Comparison of ENCODE assay signal across 9 mouse cellular contexts in the genomic region with DNA sequence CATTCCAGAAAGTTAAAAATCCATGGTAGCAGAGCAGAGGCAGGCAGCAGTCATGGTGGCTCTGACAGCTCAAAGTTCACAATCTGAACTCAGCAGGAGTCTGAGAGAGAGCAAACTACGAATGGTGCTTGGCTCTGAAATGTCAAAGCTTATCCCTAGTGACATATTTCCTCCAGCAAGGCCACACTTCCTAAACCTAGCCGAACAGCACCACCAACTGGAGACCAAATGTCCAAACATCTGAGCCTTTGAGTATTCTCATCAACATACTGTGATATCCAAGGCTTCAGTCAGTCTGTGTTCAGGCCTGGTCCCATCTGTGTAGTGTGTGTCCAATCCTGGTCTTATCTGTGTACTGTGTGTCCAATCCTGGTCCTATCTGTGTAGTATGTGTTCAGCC. TPM values are rescaled to one million over a fixed set of nuclear protein-coding genes. Genes with fewer than 3 reads are reported as not detected.
DNase-seq lines count a peak whose midpoint lies in the region; ATAC-seq and TF ChIP-seq lines count a peak whose summit lies in the region.
"Had no signal": no experiment of that assay in that cellular context is flagged by ENCODE, and none has a peak within 500 bp of the region (broad histone marks: within the 10 kb centered on the region; RNA-seq: fewer than 3 reads in every experiment).

No protein-coding gene starts in this region.

- TF ChIP-seq EP300 in liver, postnatal 0 days (IDR thresholded peaks at IDR 0.05; ENCODE audit: low read depth), result no peak

- H3K36me3 ChIP-seq in heart, embryonic 10.5 days, result no peaks in the 10 kb centered on the region
- no peaks in the 10 kb centered on the region; the same call in 1 of the 2 replicates for H3K36me3 ChIP-seq in liver, postnatal 0 days (replicated peaks; ENCODE audit: insufficient read depth, low read length)

- WGBS in heart, embryonic 10.5 days, result 46% methylated on average over 2 of the region's 2 CpGs
- 17% methylated on average over 2 of the region's 2 CpGs for WGBS in liver, postnatal 0 days (ENCODE audit: insufficient replicate concordance)

- peak; percentile 86 for DNase-seq in heart, adult 11 months
- DNase-seq in heart, embryonic 10.5 days (ENCODE audit: low spot score), result no peak
- peak; percentile 53 for DNase-seq in CD4-positive helper T cell, adult 2 months (ENCODE audit: low read depth, low spot score)
- DNase-seq in adrenal gland, postnatal 10 days, result peak; percentile 56
- DNase-seq in heart, postnatal 4 days, result peak; percentile 50
- peak; percentile 37 for DNase-seq in liver, postnatal 0 days
- DNase-seq in yolk sac, embryonic 10.5 days (ENCODE audit: low spot score), result peak; percentile 66
- DNase-seq in gastrocnemius, adult 8-10 months (ENCODE audit: low spot score in 2 of 2), result no peak

- ATAC-seq in liver, postnatal 0 days, result peak; percentile 73

- TF ChIP-seq CTCF in liver, postnatal 0 days (IDR thresholded peaks at IDR 0.05; ENCODE audit: low read depth), result peak; percentile 71

- H3K4me1 ChIP-seq in heart, embryonic 10.5 days, result no peaks in the 10 kb centered on the region
- H3K4me1 ChIP-seq in liver, postnatal 0 days (ENCODE audit: insufficient read depth), result no peaks in the 10 kb centered on the region

- H3K27me3 ChIP-seq in heart, embryonic 10.5 days (ENCODE audit: insufficient read depth, poor library complexity, severe bottlenecking), result no peaks in the 10 kb centered on the region
- no peaks in the 10 kb centered on the region for H3K27me3 ChIP-seq in liver, postnatal 0 days (ENCODE audit: insufficient read depth, low read length)

- no peak overlapping the region for H3K27ac ChIP-seq in heart, embryonic 10.5 days
- H3K27ac ChIP-seq in liver, postnatal 0 days (ENCODE audit: low read depth), result no peak overlapping the region
- H3K27ac ChIP-seq: macrophage had no signal

- H3K9me3 ChIP-seq in heart, embryonic 10.5 days, result no peaks in the 10 kb centered on the region
- no peaks in the 10 kb centered on the region for H3K9me3 ChIP-seq in liver, postnatal 0 days (ENCODE audit: low read length)

- no peak overlapping the region for H3K4me3 ChIP-seq in heart, embryonic 10.5 days
- H3K4me3 ChIP-seq in liver, postnatal 0 days (ENCODE audit: low read depth, low read length), result no peak overlapping the region

- H3K4me2 ChIP-seq in liver, postnatal 0 days (ENCODE audit: low read depth, low read length), result no peak overlapping the region

- no peak overlapping the region for H3K9ac ChIP-seq in liver, postnatal 0 days (replicated peaks)

RNA-seq across cellular contexts. Expression of gene Anks1b, which starts 49.4 kb away (rescaled TPM):
- polyA plus RNA-seq in heart, embryonic 10.5 days (2016; fragmentation: Nextera tagmentation; extraction: Ambion mirVana), result 0.05 and 0.36 TPM in 2 replicates
- total RNA-seq in adrenal gland, postnatal 10 days (2021), result 1 to 10 TPM; 1.7 to 2.0 TPM
- total RNA-seq in heart, postnatal 4 days (2021), result under 1 TPM; 0.10 to 0.14 TPM
- polyA plus RNA-seq in liver, postnatal 0 days (2015; fragmentation: Nextera tagmentation; extraction: Ambion mirVana), result 0.04 TPM in 1 of 2 replicates, not detected in the other
- total RNA-seq in gastrocnemius, adult 8-10 months (2022), result under 1 TPM; 0.18 to 0.46 (median 0.32) TPM
- polyA plus RNA-seq: macrophage had no signal

Comparison
In these comparisons a context has a peak if more than half of its experiments do, and no peak if none do; other contexts are left out.
1. DNase-seq: peak in heart, adult 11 months (single experiment), CD4-positive helper T cell, adult 2 months (single experiment), adrenal gland, postnatal 10 days (single experiment), heart, postnatal 4 days (single experiment), liver, postnatal 0 days (single experiment) and yolk sac, embryonic 10.5 days (single experiment); none in heart, embryonic 10.5 days (single experiment) and gastrocnemius, adult 8-10 months (0 of 2).